Mouse (Mus musculus) spleen, postnatal 10 days (tissue): ENCODE data around the gene Stk40.
"Not testable (repeated sequence)": the region's sequence is repeated elsewhere in the genome, so short reads cannot be mapped to it uniquely, and the experiment has no call there.

ENCODE experiments used
- DNase-seq, 2 experiments: peaks; one replicate each; pipeline ENCODE4 v3.0.0; 2021 to 2022; ENCODE audit warnings: low spot score in 2 of 2

Stk40 gene

GRCm38 (mm10) chr4:126155183-126155582 is 51.4 kb downstream of the Stk40 start:
- DNase-seq: no peak

GRCm38 (mm10) chr4:126155869-126156268 is 52.1 kb downstream of the Stk40 start:
- DNase-seq: no peak

GRCm38 (mm10) chr4:126156617-126157016 is 52.9 kb downstream of the Stk40 start:
- DNase-seq: peak; percentile 41 to 68

- peak in 1 of 2 experiments; percentile 58 for DNase-seq
Measured at GRCm38 (mm10) chr4:126157562-126157961, 53.8 kb downstream of the Stk40 start.

GRCm38 (mm10) chr4:126159455-126159854 is 55.7 kb downstream of the Stk40 start:
- DNase-seq: no peak

- no peak for DNase-seq
Measured at GRCm38 (mm10) chr4:126160981-126161380, 57.2 kb downstream of the Stk40 start.

- no peak for DNase-seq
Measured at GRCm38 (mm10) chr4:126161456-126161855, 57.7 kb downstream of the Stk40 start.

- no peak for DNase-seq
Measured at GRCm38 (mm10) chr4:126161986-126162385, 58.2 kb downstream of the Stk40 start.

GRCm38 (mm10) chr4:126162544-126163066 is 58.8 kb downstream of the Stk40 start:
- DNase-seq: peak; percentile 58 to 85

- DNase-seq: no peak
Measured at GRCm38 (mm10) chr4:126163067-126163659, 59.4 kb downstream of the Stk40 start, which contains the start of gene Sh3d21. Gene Sh3d21 (minus strand): TSS chr4:126163491.

GRCm38 (mm10) chr4:126163685-126164084 is 59.9 kb downstream of the Stk40 start:
- DNase-seq: no peak

- DNase-seq: not testable (repeated sequence)
Measured at GRCm38 (mm10) chr4:126165092-126165491, 61.3 kb downstream of the Stk40 start.

- DNase-seq: no peak
Measured at GRCm38 (mm10) chr4:126166084-126166483, 62.3 kb downstream of the Stk40 start.

- no peak for DNase-seq
Measured at GRCm38 (mm10) chr4:126168851-126169250, 65.1 kb downstream of the Stk40 start.

GRCm38 (mm10) chr4:126170737-126171136 is 67.0 kb downstream of the Stk40 start:
- DNase-seq: not testable (repeated sequence)

- DNase-seq: no peak
Measured at GRCm38 (mm10) chr4:126173800-126174199, 70.0 kb downstream of the Stk40 start.

- DNase-seq: not testable (repeated sequence)
Measured at GRCm38 (mm10) chr4:126175980-126176379, 72.2 kb downstream of the Stk40 start.

- DNase-seq: peak in 1 of 2 experiments; percentile 55
Measured at GRCm38 (mm10) chr4:126181170-126181957, 77.6 kb downstream of the Stk40 start.

- DNase-seq: no peak
Measured at GRCm38 (mm10) chr4:126183034-126183433, 79.3 kb downstream of the Stk40 start.

- DNase-seq: no peak
Measured at GRCm38 (mm10) chr4:126187096-126187495, 83.3 kb downstream of the Stk40 start.
